Mouse (Mus musculus) limb, embryonic 14.5 days (tissue): ENCODE data around the gene Hoxd10. TPM values are rescaled to one million over a fixed set of nuclear protein-coding genes. Genes with fewer than 3 reads are reported as not detected.

Source experiments
- ATAC-seq: fragments of 200-750 bp; cut with Nextera tagmentation; 2 replicates; pipeline ENCODE4 v1.8.0; 2017; ENCODE audit warnings: low read depth, moderate number of reproducible peaks, moderate TSS enrichment; ENCODE audit not compliant: low FRiP score
- DNase-seq: peaks from one replicate; pipeline ENCODE4 v3.0.0-alpha.2; 2015; ENCODE audit warnings: low spot score
- H3K27ac ChIP-seq: fragments of 300-500 bp; sonication (generic); replicated peaks from 2 replicates; pipeline ENCODE4 v1.5.1; 2014; ENCODE audit warnings: low read depth, mild to moderate bottlenecking, low read length, moderate library complexity, mixed read lengths
- H3K27me3 ChIP-seq: fragments of 300-500 bp; sonication (generic); 2 replicates; pipeline ENCODE4 v1.6.1; 2014; ENCODE audit warnings: low read length, mixed read lengths; ENCODE audit not compliant: control insufficient read depth, insufficient read depth
- H3K36me3 ChIP-seq: fragments of 300-500 bp; sonication (generic); 2 replicates; pipeline ENCODE4 v1.6.1; 2014; ENCODE audit warnings: mild to moderate bottlenecking, low read length, moderate library complexity, mixed read lengths; ENCODE audit not compliant: control insufficient read depth, insufficient read depth
- H3K4me1 ChIP-seq: fragments of 300-500 bp; sonication (generic); 2 replicates; pipeline ENCODE4 v1.6.1; 2014; ENCODE audit warnings: antibody characterized with exemption, low read length, mixed read lengths; ENCODE audit not compliant: control insufficient read depth, insufficient read depth
- H3K4me2 ChIP-seq: fragments of 300-500 bp; sonication (generic); replicated peaks from 2 replicates; pipeline ENCODE4 v1.6.1; 2014; ENCODE audit warnings: low read depth, mild to moderate bottlenecking, low read length, moderate library complexity; ENCODE audit not compliant: severe bottlenecking
- H3K4me3 ChIP-seq: fragments of 300-500 bp; sonication (generic); replicated peaks from 2 replicates; pipeline ENCODE4 v1.5.1; 2014; ENCODE audit warnings: low read length
- H3K9ac ChIP-seq: fragments of 300-500 bp; sonication (generic); 2 replicates; pipeline ENCODE4 v1.6.1; 2014; ENCODE audit warnings: mild to moderate bottlenecking, low read depth, low read length, moderate library complexity; ENCODE audit not compliant: severe bottlenecking
- H3K9me3 ChIP-seq: fragments of 300-500 bp; sonication (generic); 2 replicates; pipeline ENCODE4 v1.6.1; 2016; ENCODE audit warnings: low read length; ENCODE audit not compliant: control insufficient read depth
- POLR2A ChIP-seq: fragments of 200-500 bp; IDR thresholded peaks from 2 replicates; pipeline ENCODE4 v1.8.0; 2012; ENCODE audit warnings: inconsistent platforms, mild to moderate bottlenecking, moderate library complexity, borderline replicate concordance; ENCODE audit not compliant: insufficient read depth, insufficient read length; ENCODE audit errors: extremely low read depth
- WGBS: fragments of 180-500 bp; shearing (Covaris S2); extraction: QIAGEN DNeasy Blood & Tissue Kit; methylation state at CpG from one replicate; pipeline ENCODE4 v1.1.7; 2014; 5-methylcytosine and 5-hydroxymethylcytosine counted together
- polyA plus RNA-seq, 2 experiments: library from polyadenylated mRNA; depleted of rRNA in 1 of 2; stranded (reverse) in 1 of 2; unstranded in 1 of 2; fragments of >200 nt; fragmentation: Nextera tagmentation in 1 of 2; extraction: Ambion mirVana in 1 of 2; gene quantifications; 2 replicates each; pipeline versions ENCODE4 v1.2.1 to v1.2.3; 2012 to 2014

The Hoxd10 gene
- polyA plus RNA-seq, 2 experiments: 18.3 to 39.4 TPM

DNA sequence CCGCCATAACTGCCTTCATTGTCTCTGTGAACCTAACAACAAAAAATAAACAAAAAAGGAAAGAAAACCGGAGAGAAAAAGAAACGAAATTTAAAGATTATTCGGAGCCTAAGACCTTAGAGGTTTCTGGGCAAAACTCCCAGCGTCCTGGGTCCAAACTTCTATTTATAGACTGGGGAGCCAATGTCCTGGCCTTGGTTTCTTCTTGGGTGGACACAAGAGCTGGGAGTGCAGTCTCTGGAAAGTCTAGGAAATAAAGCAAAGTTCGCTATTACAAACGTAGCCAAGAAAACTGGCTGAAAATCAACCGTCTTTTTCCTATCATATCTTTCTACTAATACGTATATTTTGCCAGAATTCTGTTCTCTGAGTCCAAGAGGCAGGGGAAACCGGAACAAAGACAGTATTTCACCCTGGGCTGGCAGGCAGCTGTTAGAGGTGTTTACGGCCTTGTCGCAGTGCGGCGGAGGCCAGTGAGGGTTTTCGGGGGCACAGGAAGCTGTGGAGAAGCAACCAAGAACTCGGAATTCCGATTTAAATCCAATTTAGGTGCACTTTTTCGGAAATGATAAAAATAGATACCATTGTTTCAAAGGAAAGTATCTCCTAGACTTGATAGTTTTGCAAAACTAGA is 22.5 kb downstream of the Hoxd10 start:
- Histone ChIP-seq H3K9ac (no peak overlapping the region), H3K27ac (no peak overlapping the region), H3K9me3 (no peaks in the 10 kb centered on the region), H3K4me1 (peaks cover 5% of the 10 kb centered on the region; the same call in 1 of the 2 replicates), H3K4me3 (peak overlapping the region; percentile 7; the same call in 1 of the 2 replicates), H3K4me2 (peak overlapping the region; percentile 48), H3K27me3 (peaks cover 93% of the 10 kb centered on the region), H3K36me3 (no peaks in the 10 kb centered on the region)
- ATAC-seq (no peak), DNase-seq (no peak)
- 6% methylated on average over 18 of the region's 18 CpGs for WGBS
- no peak for TF ChIP-seq POLR2A

DNA sequence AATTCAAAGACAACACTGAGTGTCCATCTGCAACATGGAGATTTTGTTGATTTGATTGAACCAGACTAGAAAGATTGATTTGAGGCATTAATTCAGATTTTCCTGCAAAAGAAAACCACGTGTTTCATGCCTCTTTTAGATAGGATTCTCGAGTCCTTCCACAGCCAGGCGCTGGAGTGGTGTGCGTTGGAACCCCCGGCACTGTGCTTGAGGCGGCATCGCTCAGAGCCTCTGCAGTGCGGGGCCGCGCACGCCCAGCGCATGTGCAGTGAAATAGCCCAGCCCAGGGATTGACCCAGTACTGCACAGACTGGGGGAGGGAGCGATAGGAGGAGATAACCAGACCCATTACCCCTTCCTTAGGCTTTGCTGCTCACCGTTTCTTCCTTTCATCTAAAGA is 23.2 kb downstream of the Hoxd10 start:
- H3K9ac ChIP-seq: no peak overlapping the region
- H3K36me3 ChIP-seq: no peaks in the 10 kb centered on the region
- ATAC-seq (no peak), DNase-seq (no peak)
- no peak overlapping the region for H3K27ac ChIP-seq
- H3K4me1 ChIP-seq: peaks cover 5% of the 10 kb centered on the region; the same call in 1 of the 2 replicates
- H3K4me3 ChIP-seq: 0 out of 2 replicates have a peak overlapping the region, but pooled peaks have one; percentile 7
- no peak for TF ChIP-seq POLR2A
- peak overlapping the region; percentile 48 for H3K4me2 ChIP-seq
- H3K27me3 ChIP-seq: peaks cover 92% of the 10 kb centered on the region
- WGBS: 1% methylated on average over 14 of the region's 14 CpGs
- no peaks in the 10 kb centered on the region for H3K9me3 ChIP-seq

DNA sequence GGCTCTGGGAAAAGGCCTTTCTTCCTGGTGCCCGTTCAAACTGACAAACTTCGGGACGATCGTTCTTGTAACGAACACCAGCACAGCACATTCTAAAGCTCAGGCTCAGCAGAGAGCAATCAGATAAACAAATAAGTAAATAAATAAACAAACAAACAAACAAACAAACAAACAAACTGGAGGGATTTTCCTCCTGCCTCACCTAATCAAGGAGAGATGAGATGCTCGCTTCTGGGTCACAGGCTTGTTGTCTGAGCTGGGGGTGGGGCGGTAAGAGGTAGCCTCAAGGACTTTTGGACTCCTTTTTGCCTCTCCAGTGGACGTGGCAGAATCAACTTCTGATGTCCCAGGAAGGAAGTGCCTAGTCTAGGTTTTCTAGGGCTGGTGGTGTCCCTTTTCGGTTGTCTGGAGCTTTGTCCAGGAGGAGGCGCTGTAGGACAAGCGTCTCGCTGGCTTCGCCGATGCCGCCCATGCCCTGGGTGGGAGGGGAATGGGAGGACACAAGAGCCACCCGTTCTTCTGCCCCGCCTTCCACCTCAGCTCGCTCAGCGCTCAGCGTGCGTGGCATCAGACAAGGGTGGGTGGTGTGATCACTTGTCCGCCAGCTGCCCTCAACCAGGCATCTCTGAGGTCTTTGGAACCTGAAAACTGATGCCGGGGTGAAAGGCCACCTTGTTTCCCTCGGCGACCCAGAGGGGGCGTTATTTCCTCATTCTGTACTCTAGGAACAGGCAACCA is 23.9 kb downstream of the Hoxd10 start:
- DNase-seq (peak; percentile 90), ATAC-seq (peak; percentile 58)
- Histone ChIP-seq H3K27ac (no peak overlapping the region), H3K27me3 (peaks cover 92% of the 10 kb centered on the region), H3K9me3 (no peaks in the 10 kb centered on the region), H3K9ac (no peak overlapping the region), H3K4me3 (peak overlapping the region; percentile 18), H3K36me3 (no peaks in the 10 kb centered on the region), H3K4me2 (peak overlapping the region; percentile 48), H3K4me1 (peaks cover 5% of the 10 kb centered on the region; the same call in 1 of the 2 replicates)
- TF ChIP-seq POLR2A: 0 out of 2 replicates have a peak, but pooled peaks have one; percentile 16
- 4% methylated on average over 26 of the region's 26 CpGs for WGBS

DNA sequence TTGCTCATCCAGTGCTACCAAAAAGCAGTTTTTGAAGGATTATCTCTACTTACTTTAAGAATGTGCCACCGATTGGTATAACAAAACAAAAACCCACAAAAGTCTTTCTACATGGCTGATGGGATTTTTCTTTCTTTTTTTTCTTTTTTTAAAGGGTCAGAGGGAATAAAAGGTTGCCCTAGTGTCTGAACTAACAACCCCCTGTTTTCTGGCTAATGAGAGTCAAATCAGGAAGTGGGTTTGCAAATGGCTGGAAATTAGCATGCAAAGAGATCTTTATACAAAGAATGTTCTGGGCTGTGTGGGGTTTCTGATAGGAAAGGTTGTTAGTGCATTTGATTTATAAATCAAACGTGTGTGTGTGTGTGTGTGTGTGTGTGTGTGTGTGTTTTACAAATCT is 28.7 kb downstream of the Hoxd10 start:
- DNase-seq (no peak), ATAC-seq (no peak)
- Histone ChIP-seq H3K9ac (no peak overlapping the region), H3K9me3 (no peaks in the 10 kb centered on the region), H3K4me1 (no peaks in the 10 kb centered on the region), H3K4me2 (no peak overlapping the region), H3K4me3 (no peak overlapping the region), H3K36me3 (no peaks in the 10 kb centered on the region), H3K27me3 (peaks cover 95% of the 10 kb centered on the region), H3K27ac (no peak overlapping the region)
- TF ChIP-seq POLR2A: no peak
- 21% methylated on average over 2 of the region's 2 CpGs for WGBS

DNA sequence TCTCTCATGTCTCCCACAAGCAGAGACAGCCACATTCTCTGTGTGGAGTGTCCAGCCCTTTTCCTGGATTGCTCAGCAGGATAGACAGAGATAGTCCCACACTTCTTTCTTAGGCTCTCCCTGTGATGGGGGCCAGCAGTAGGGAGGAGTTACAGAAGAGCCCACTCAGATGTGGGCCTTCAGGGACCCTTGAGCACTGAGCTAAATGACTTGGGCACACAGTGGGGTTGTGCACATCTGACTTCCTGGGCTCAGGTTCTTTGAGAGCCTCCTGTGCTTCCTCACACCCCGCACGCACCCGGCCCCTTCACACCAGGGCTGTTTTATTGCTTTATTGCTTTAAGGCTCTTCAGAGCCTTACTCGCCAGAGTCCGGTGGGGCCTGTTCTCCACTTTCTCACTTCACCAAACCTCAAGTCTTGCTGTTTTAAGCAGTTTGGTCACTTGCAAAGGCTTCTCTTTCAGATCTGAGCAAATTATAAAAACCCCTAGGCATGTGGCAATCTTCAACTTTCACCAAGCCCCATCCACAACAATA is 29.3 kb downstream of the Hoxd10 start:
- TF ChIP-seq POLR2A: no peak
- no peak for ATAC-seq
- H3K9ac ChIP-seq: no peak overlapping the region
- DNase-seq: no peak
- 8% methylated on average over 5 of the region's 5 CpGs for WGBS
- no peak overlapping the region for H3K27ac ChIP-seq
- no peaks in the 10 kb centered on the region for H3K36me3 ChIP-seq
- H3K27me3 ChIP-seq: peaks cover 95% of the 10 kb centered on the region
- H3K4me3 ChIP-seq: no peak overlapping the region
- no peaks in the 10 kb centered on the region for H3K4me1 ChIP-seq
- H3K4me2 ChIP-seq: no peak overlapping the region
- no peaks in the 10 kb centered on the region for H3K9me3 ChIP-seq
